Mouse (Mus musculus) heart, adult 2 months (tissue): ENCODE results near the gene Wdr76. TPM values are rescaled to one million over a fixed set of nuclear protein-coding genes. Genes with fewer than 3 reads are reported as not detected.
"Not testable (repeated sequence)": the region's sequence is repeated elsewhere in the genome, so short reads cannot be mapped to it uniquely, and the experiment has no call there.

ENCODE experiments used
- DNase-seq, 2 experiments: peaks; one replicate each; pipeline ENCODE4 v3.0.0; 2021
- H3K27ac ChIP-seq: fragments of 200-600 bp; 2 replicates; pipeline ENCODE4 v1.8.1; 2022
- H3K27me3 ChIP-seq: fragments of 200-500 bp; 2 replicates; pipeline ENCODE4 v1.6.1; 2012; ENCODE audit warnings: mild to moderate bottlenecking, low read length, inconsistent platforms, mixed read lengths; ENCODE audit not compliant: control insufficient read depth, insufficient read depth
- H3K36me3 ChIP-seq: fragments of 200-500 bp; 2 replicates; pipeline ENCODE4 v1.6.1; 2012; ENCODE audit warnings: low read length, inconsistent platforms; ENCODE audit not compliant: control insufficient read depth, insufficient read depth
- H3K4me1 ChIP-seq: fragments of 200-500 bp; 2 replicates; pipeline ENCODE4 v1.6.1; 2011; ENCODE audit warnings: low read length; ENCODE audit not compliant: control insufficient read depth, insufficient read depth
- H3K4me3 ChIP-seq: fragments of 200-600 bp; 2 replicates; pipeline ENCODE4 v1.8.1; 2022
- H3K79me2 ChIP-seq: fragments of 200-500 bp; replicated peaks from 2 replicates; pipeline ENCODE4 v1.6.1; 2012; ENCODE audit warnings: mild to moderate bottlenecking, inconsistent platforms, low read length, moderate library complexity, mixed read lengths; ENCODE audit not compliant: control insufficient read depth, insufficient read depth
- H3K9ac ChIP-seq: fragments of 200-500 bp; 2 replicates; pipeline ENCODE4 v1.6.1; 2012; ENCODE audit warnings: low read depth, mild to moderate bottlenecking, control low read depth, inconsistent platforms, low read length, mixed read lengths
- CTCF ChIP-seq: fragments of 200-600 bp; IDR thresholded peaks from 2 replicates; pipeline ENCODE4 v1.8.1; 2022; ENCODE audit warnings: antibody characterized with exemption, mild to moderate bottlenecking, moderate library complexity
- EP300 ChIP-seq: fragments of 200-500 bp; IDR thresholded peaks from 2 replicates; pipeline ENCODE4 v1.6.1; 2011; ENCODE audit warnings: low read depth, low read length, control low read depth; ENCODE audit not compliant: insufficient read depth
- POLR2A ChIP-seq: fragments of 200-500 bp; IDR thresholded peaks from 2 replicates; pipeline ENCODE4 v1.6.1; 2011; ENCODE audit warnings: mild to moderate bottlenecking, low read depth, low read length, control low read depth; ENCODE audit not compliant: insufficient read depth
- WGBS: fragments of 180-500 bp; shearing (Covaris S2); methylation state at CpG from one replicate; pipeline ENCODE4 v1.1.7; 2018; 5-methylcytosine and 5-hydroxymethylcytosine counted together
- intact Hi-C: fragments of 180-260 bp; cut with DNase I; formaldehyde crosslinking; loops from one replicate; pipeline ENCODE4 v1.15.1; 2025
- polyA plus RNA-seq: library from polyadenylated mRNA; depleted of rRNA; stranded (reverse); fragments of >200 nt; gene quantifications from 2 replicates; pipeline ENCODE4 v1.2.3, GENCODE M21; 2012
- total RNA-seq, 2 experiments: library from RNA; stranded (reverse); gene quantifications; 2 replicates each; pipeline ENCODE4 v1.2.3; 2021

The Wdr76 gene
- total and polyA plus RNA-seq, 3 experiments = 1.2 to 3.0 (median 2.9) TPM

DNA sequence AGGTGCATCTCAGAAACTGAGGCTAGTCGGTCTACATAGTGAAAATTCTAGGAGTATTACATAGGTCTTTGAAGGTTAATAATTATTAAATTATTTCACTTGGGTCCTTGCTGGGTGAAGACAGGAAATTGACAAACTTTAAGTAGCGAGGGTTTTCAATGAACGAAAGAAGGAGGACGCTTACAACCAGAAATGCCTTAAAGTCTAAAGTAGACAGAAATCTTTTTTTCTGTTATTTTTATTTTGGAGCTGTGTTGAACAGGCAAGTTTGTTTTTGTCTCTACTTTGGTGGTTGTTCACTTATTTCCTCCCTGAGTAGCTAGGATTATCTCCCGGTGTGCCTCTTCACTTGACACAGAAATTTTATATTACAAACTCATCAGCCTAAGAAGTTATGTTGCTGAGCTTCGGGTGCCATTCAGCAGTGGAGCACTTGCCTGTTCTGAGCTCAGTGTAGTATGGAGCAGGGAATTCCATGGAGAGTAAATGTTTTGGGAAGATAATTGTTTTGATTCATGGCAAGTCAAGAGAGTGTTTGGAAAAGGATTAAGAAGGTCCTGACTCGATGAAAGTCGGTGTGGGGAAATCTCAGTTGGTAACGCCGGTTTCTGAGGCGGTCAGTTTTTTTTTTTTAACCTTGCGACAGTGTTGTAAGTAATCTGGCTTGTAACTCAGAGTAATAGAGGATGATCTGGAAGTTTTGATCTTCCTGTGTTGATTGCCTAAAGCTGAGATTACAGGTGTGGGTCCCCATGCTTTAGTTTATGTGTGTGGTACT lies 839 bp downstream of the Wdr76 start:
- intact Hi-C loops = loop anchor here (1.0 to 5.0 kb wide), 3 partner anchors 33 to 448 kb away; partner anchors contain the start of genes Mfap1b and Serinc4
- WGBS = 7% methylated on average over 12 of the region's 12 CpGs
- H3K27ac ChIP-seq = no peak overlapping the region; the same call in 1 of the 2 replicates
- H3K27me3 ChIP-seq = no peaks in the 10 kb centered on the region
- TF ChIP-seq CTCF (no peak), POLR2A (no peak)
- H3K79me2 ChIP-seq = 0 out of 2 replicates have a peak, but pooled peaks cover 3% of the 10 kb centered on the region
- no peak for DNase-seq
- H3K4me1 ChIP-seq = peaks cover 1% of the 10 kb centered on the region
- peak overlapping the region; percentile 87 for H3K4me3 ChIP-seq
- no peaks in the 10 kb centered on the region for H3K36me3 ChIP-seq
- H3K9ac ChIP-seq = no peak overlapping the region

DNA sequence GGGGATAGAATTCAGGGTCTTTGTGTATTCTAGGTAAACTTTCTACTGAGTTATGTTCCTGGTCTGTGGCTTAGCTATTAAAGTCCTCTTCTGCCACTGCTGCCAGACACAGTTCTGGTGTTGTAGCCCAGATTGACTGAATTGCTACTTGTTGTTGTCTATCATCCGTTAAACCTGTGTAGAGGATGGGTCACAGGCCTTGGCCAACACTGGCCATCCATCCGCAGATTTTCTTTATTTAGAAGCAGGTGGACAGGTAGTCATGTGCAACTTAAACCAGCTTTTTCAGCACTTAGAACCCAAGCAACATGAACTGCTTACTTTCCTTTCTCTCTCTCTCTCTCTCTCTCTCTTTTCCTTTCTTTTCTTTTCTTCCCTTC lies 1.4 kb downstream of the Wdr76 start:
- intact Hi-C loops = loop anchor here (1.0 to 5.0 kb wide), 3 partner anchors 34 to 447 kb away; partner anchors contain the start of genes Mfap1b and Serinc4
- Histone ChIP-seq H3K36me3 (no peaks in the 10 kb centered on the region), H3K4me1 (peaks cover 1% of the 10 kb centered on the region), H3K9ac (no peak overlapping the region), H3K79me2 (0 out of 2 replicates have a peak, but pooled peaks cover 3% of the 10 kb centered on the region), H3K27ac (no peak overlapping the region), H3K4me3 (no peak overlapping the region), H3K27me3 (no peaks in the 10 kb centered on the region)
- no peak for TF ChIP-seq EP300
- no peak for DNase-seq
- WGBS = 67% methylated on average over 2 of the region's 2 CpGs

DNA sequence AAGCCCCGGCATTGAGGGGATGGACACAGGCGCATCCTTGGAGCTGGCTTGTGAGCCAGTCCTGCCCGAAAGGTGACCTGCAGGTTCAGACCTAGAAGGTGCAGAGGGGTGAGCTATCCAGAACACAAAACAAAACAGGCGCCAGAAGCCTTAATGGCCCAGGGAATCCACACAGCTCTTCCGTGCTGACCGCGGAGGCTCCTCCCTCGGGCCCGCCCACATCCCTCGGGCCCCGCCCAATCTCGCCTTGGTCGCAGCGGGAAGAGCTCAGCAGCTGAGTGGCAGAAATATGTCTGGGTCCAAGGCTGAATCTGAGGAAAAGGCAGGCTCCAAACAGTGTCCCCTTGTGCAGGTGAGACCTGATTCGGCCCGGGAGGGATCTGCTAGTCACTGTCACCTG lies 3.1 kb downstream of the Wdr76 start:
- Histone ChIP-seq H3K27me3 (no peaks in the 10 kb centered on the region), H3K4me1 (peaks cover 1% of the 10 kb centered on the region), H3K79me2 (0 out of 2 replicates have a peak, but pooled peaks cover 3% of the 10 kb centered on the region), H3K27ac (no peak overlapping the region), H3K36me3 (no peaks in the 10 kb centered on the region), H3K9ac (peak overlapping the region; percentile 52; the same call in 1 of the 2 replicates), H3K4me3 (peak overlapping the region; percentile 39)
- 28% methylated on average over 16 of the region's 16 CpGs for WGBS
- intact Hi-C loops = loop anchor here (5.0 kb wide), 1 partner anchor 52 kb away; the partner anchor contains the start of gene Serinc4
- DNase-seq = peak; percentile 81 to 84
- no peak for TF ChIP-seq EP300
- no peak for TF ChIP-seq CTCF
- TF ChIP-seq POLR2A = no peak; the same call in 1 of the 2 replicates

DNA sequence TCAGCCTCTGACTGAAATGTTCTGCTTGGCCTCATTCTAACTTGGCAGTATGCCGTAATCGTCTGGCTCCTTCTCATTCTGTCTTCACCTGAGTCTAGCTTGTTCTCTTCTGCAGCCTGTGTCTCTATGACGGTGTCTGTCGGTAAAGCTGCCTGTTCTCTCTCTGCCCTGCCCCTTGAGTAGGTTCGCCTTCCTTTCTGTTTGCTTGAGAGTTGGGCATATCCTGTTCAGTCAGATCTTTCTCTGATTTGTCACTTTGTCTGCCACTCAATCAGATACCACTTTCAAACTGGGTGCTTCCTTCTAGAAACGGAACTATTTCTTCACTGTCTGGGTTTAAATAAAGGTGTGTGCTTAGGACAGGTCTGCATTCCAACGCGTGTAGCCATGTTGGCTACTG lies 4.9 kb downstream of the Wdr76 start:
- 90% methylated on average over 8 of the region's 8 CpGs for WGBS
- intact Hi-C loops = no loop called here
- no peak overlapping the region for H3K27ac ChIP-seq

DNA sequence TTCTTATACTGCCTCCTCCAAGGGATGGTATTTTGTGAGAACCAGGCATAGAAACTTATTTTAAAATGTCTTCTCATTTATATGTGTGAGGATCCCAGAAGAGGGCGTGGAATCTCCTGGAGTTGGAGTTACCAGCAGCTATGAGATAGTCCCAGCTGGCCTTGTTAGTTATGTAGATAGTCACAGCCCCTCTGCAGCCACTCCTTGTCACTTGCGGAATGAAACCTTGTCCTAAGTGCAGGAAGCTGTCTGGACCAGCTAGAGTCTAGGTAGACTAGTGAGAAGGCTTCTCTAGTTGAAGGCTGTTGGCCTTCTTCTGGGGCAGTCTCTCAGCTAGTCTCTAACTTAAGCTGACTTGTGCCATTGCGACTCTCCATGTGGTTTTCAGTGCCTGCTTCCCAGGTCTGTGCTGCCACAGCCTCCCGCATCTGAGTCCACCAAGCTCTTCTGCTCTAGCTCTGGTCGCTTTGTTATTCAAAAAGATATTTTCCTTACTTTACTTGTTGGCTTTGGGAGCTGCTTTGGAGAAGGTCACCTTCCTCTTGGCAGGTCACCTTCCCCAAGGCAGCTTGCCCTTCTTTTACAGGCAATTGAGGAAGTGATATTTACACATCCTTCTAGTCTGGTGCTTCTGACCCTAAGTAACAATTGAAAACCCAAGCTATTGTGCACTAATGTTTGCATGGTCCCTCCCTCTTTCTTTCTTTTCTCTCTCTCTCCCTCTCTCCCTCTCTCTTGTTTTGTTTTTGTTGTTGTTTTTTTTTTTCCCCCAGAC lies 6.7 kb downstream of the Wdr76 start:
- H3K79me2 ChIP-seq, H3K27me3 ChIP-seq, H3K36me3 ChIP-seq, H3K4me1 ChIP-seq, intact Hi-C loops, DNase-seq, H3K4me3 ChIP-seq, H3K27ac ChIP-seq, H3K9ac ChIP-seq: not testable (repeated sequence)
- 89% methylated on average over 5 of the region's 5 CpGs for WGBS

More for the DNA sequence above, 4.9 kb downstream of the Wdr76 start:
- Histone ChIP-seq H3K9ac (no peak overlapping the region), H3K4me3 (no peak overlapping the region), H3K27me3 (no peaks in the 10 kb centered on the region), H3K79me2 (no peaks in the 10 kb centered on the region), H3K36me3 (no peaks in the 10 kb centered on the region), H3K4me1 (peaks cover 1% of the 10 kb centered on the region; the same call in 1 of the 2 replicates)
- TF ChIP-seq CTCF = no peak
- no peak for TF ChIP-seq POLR2A
- TF ChIP-seq EP300 = no peak
- DNase-seq = no peak

DNA sequence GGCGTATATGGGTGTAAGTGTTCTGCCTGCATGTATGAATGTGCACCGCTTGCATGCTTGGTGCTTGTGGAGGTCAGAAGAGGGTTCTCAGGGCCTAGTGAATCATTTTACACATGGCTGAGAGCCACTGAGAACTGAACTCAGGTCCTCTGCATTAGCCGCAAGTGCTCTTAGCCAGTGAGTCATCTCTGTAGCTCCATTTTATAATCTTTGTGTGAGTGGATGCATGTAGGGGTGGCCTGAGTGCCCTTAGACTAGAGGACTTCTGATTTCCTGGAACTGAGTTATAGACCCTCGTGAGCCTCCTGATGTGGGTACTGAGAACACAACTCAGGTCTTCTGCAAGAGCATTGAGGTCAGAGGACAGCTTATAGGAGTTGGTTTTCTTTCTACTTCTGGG lies 7.7 kb downstream of the Wdr76 start:
- 94% methylated on average over 4 of the region's 4 CpGs for WGBS
- no peak for DNase-seq
- Histone ChIP-seq H3K4me1 (no peaks in the 10 kb centered on the region), H3K27me3 (no peaks in the 10 kb centered on the region), H3K9ac (no peak overlapping the region), H3K27ac (no peak overlapping the region), H3K79me2 (no peaks in the 10 kb centered on the region), H3K4me3 (no peak overlapping the region), H3K36me3 (no peaks in the 10 kb centered on the region)
- no peak for TF ChIP-seq EP300
- TF ChIP-seq POLR2A = no peak
- TF ChIP-seq CTCF = no peak
- intact Hi-C loops = no loop called here
